Mouse (Mus musculus): ENCODE measurements around the gene Cacna1d. TPM values are rescaled to one million over a fixed set of nuclear protein-coding genes. Genes with fewer than 3 reads are reported as not detected.

The Cacna1d gene
- 8.5 and 12.8 TPM in 2 replicates for polyA plus RNA-seq (2016; fragmentation: Nextera tagmentation; extraction: Ambion mirVana)

- Histone ChIP-seq H3K36me3 (peaks cover 38% of the 10 kb centered on the region), H3K27me3 (ENCODE audit: insufficient read depth, poor library complexity, severe bottlenecking) (no peaks in the 10 kb centered on the region), H3K9me3 (no peaks in the 10 kb centered on the region), H3K4me3 (peak within 1 kb of the TSS; percentile 53), H3K4me1 (peaks cover 30% of the 10 kb centered on the region), H3K27ac (peak within 1 kb of the TSS; percentile 84)
- peak; percentile 79 for DNase-seq (ENCODE audit: low spot score)
- WGBS = 33% methylated on average over 9 of the region's 9 CpGs
Observed at GRCm38 (mm10) chr14:30491342-30491741, at the start of gene Cacna1d. Gene Cacna1d (minus strand): TSS chr14:30491455.

GRCm38 (mm10) chr14:30533780-30534450 is 42.7 kb upstream of the Cacna1d start:
- H3K27ac ChIP-seq = no peak overlapping the region
- H3K36me3 ChIP-seq = 0 out of 2 replicates have a peak, but pooled peaks cover 2% of the 10 kb centered on the region
- H3K27me3 ChIP-seq (ENCODE audit: insufficient read depth, poor library complexity, severe bottlenecking) = no peaks in the 10 kb centered on the region
- H3K4me1 ChIP-seq = peaks cover 8% of the 10 kb centered on the region; the same call in 1 of the 2 replicates
- 78% methylated on average over 6 of the region's 6 CpGs for WGBS
- H3K9me3 ChIP-seq = no peaks in the 10 kb centered on the region
- no peak for DNase-seq (ENCODE audit: low spot score)
- no peak overlapping the region for H3K4me3 ChIP-seq

GRCm38 (mm10) chr14:30531896-30532295 is 40.6 kb upstream of the Cacna1d start:
- H3K27me3 ChIP-seq (ENCODE audit: insufficient read depth, poor library complexity, severe bottlenecking) = no peaks in the 10 kb centered on the region
- no peak overlapping the region for H3K27ac ChIP-seq
- no peak overlapping the region for H3K4me3 ChIP-seq
- peaks cover 15% of the 10 kb centered on the region for H3K36me3 ChIP-seq
- 93% methylated on average over 6 of the region's 6 CpGs for WGBS
- no peaks in the 10 kb centered on the region for H3K9me3 ChIP-seq
- no peak for DNase-seq (ENCODE audit: low spot score)
- H3K4me1 ChIP-seq = peaks cover 9% of the 10 kb centered on the region; the same call in 1 of the 2 replicates

- H3K9me3 ChIP-seq = no peaks in the 10 kb centered on the region
- H3K4me3 ChIP-seq = no peak overlapping the region
- WGBS = 80% methylated on average over 5 of the region's 5 CpGs
- no peak for DNase-seq (ENCODE audit: low spot score)
- H3K27me3 ChIP-seq (ENCODE audit: insufficient read depth, poor library complexity, severe bottlenecking) = no peaks in the 10 kb centered on the region
- H3K27ac ChIP-seq = no peak overlapping the region
- peaks cover 9% of the 10 kb centered on the region; the same call in 1 of the 2 replicates for H3K4me1 ChIP-seq
- H3K36me3 ChIP-seq = peaks cover 17% of the 10 kb centered on the region
Observed at GRCm38 (mm10) chr14:30531431-30531830, 40.2 kb upstream of the Cacna1d start.

- peaks cover 23% of the 10 kb centered on the region for H3K36me3 ChIP-seq
- no peak for DNase-seq (ENCODE audit: low spot score)
- 65% methylated on average over 8 of the region's 8 CpGs for WGBS
- no peak overlapping the region for H3K4me3 ChIP-seq
- no peak overlapping the region for H3K27ac ChIP-seq
- H3K4me1 ChIP-seq = peaks cover 9% of the 10 kb centered on the region; the same call in 1 of the 2 replicates
- H3K9me3 ChIP-seq = no peaks in the 10 kb centered on the region
- no peaks in the 10 kb centered on the region for H3K27me3 ChIP-seq (ENCODE audit: insufficient read depth, poor library complexity, severe bottlenecking)
Observed at GRCm38 (mm10) chr14:30530726-30531269, 39.5 kb upstream of the Cacna1d start.

GRCm38 (mm10) chr14:30529454-30529853 is 38.2 kb upstream of the Cacna1d start:
- no peak overlapping the region for H3K27ac ChIP-seq
- no peaks in the 10 kb centered on the region for H3K9me3 ChIP-seq
- no peaks in the 10 kb centered on the region for H3K27me3 ChIP-seq (ENCODE audit: insufficient read depth, poor library complexity, severe bottlenecking)
- H3K36me3 ChIP-seq = peaks cover 33% of the 10 kb centered on the region
- 94% methylated on average over 12 of the region's 12 CpGs for WGBS
- peaks cover 18% of the 10 kb centered on the region for H3K4me1 ChIP-seq
- no peak for DNase-seq (ENCODE audit: low spot score)
- H3K4me3 ChIP-seq = no peak overlapping the region

GRCm38 (mm10) chr14:30528961-30529360 is 37.7 kb upstream of the Cacna1d start:
- no peak overlapping the region for H3K4me3 ChIP-seq
- H3K27ac ChIP-seq = no peak overlapping the region
- no peaks in the 10 kb centered on the region; the same call in 1 of the 2 replicates for H3K27me3 ChIP-seq (ENCODE audit: insufficient read depth, poor library complexity, severe bottlenecking)
- WGBS = 66% methylated on average over 5 of the region's 5 CpGs
- DNase-seq (ENCODE audit: low spot score) = no peak
- no peaks in the 10 kb centered on the region for H3K9me3 ChIP-seq
- H3K4me1 ChIP-seq = peaks cover 18% of the 10 kb centered on the region
- peaks cover 37% of the 10 kb centered on the region for H3K36me3 ChIP-seq

GRCm38 (mm10) chr14:30528392-30528791 is 37.1 kb upstream of the Cacna1d start:
- H3K4me1 ChIP-seq = peaks cover 18% of the 10 kb centered on the region
- H3K27me3 ChIP-seq (ENCODE audit: insufficient read depth, poor library complexity, severe bottlenecking) = no peaks in the 10 kb centered on the region; the same call in 1 of the 2 replicates
- no peaks in the 10 kb centered on the region for H3K9me3 ChIP-seq
- H3K36me3 ChIP-seq = peaks cover 43% of the 10 kb centered on the region
- no peak overlapping the region for H3K4me3 ChIP-seq
- no peak for DNase-seq (ENCODE audit: low spot score)
- WGBS = 89% methylated on average over 10 of the region's 10 CpGs
- no peak overlapping the region for H3K27ac ChIP-seq

GRCm38 (mm10) chr14:30523356-30523755 is 32.1 kb upstream of the Cacna1d start:
- 69% methylated on average over 6 of the region's 6 CpGs for WGBS

GRCm38 (mm10) chr14:30519323-30519722 is 28.1 kb upstream of the Cacna1d start:
- H3K27ac ChIP-seq = no peak overlapping the region
- peaks cover 5% of the 10 kb centered on the region; the same call in 1 of the 2 replicates for H3K27me3 ChIP-seq (ENCODE audit: insufficient read depth, poor library complexity, severe bottlenecking)
- H3K36me3 ChIP-seq = peaks cover 76% of the 10 kb centered on the region
- peaks cover 4% of the 10 kb centered on the region; the same call in 1 of the 2 replicates for H3K4me1 ChIP-seq
- H3K9me3 ChIP-seq = no peaks in the 10 kb centered on the region
- H3K4me3 ChIP-seq = no peak overlapping the region
- 90% methylated on average over 5 of the region's 5 CpGs for WGBS
- DNase-seq (ENCODE audit: low spot score) = no peak

More at GRCm38 (mm10) chr14:30523356-30523755, 32.1 kb upstream of the Cacna1d start:
- DNase-seq (ENCODE audit: low spot score) = no peak
- Histone ChIP-seq H3K36me3 (peaks cover 91% of the 10 kb centered on the region), H3K27ac (no peak overlapping the region), H3K9me3 (no peaks in the 10 kb centered on the region), H3K27me3 (ENCODE audit: insufficient read depth, poor library complexity, severe bottlenecking) (peaks cover 5% of the 10 kb centered on the region; the same call in 1 of the 2 replicates), H3K4me3 (no peak overlapping the region), H3K4me1 (peaks cover 9% of the 10 kb centered on the region)

- 74% methylated on average over 13 of the region's 13 CpGs for WGBS
- peaks cover 71% of the 10 kb centered on the region for H3K36me3 ChIP-seq
- no peak overlapping the region for H3K4me3 ChIP-seq
- H3K9me3 ChIP-seq = no peaks in the 10 kb centered on the region
- H3K4me1 ChIP-seq = peaks cover 4% of the 10 kb centered on the region; the same call in 1 of the 2 replicates
- no peak overlapping the region for H3K27ac ChIP-seq
- no peaks in the 10 kb centered on the region for H3K27me3 ChIP-seq (ENCODE audit: insufficient read depth, poor library complexity, severe bottlenecking)
- no peak for DNase-seq (ENCODE audit: low spot score)
Observed at GRCm38 (mm10) chr14:30515931-30516723, 24.9 kb upstream of the Cacna1d start.

- no peak for DNase-seq (ENCODE audit: low spot score)
- no peak overlapping the region for H3K27ac ChIP-seq
- H3K4me1 ChIP-seq = peaks cover 4% of the 10 kb centered on the region; the same call in 1 of the 2 replicates
- no peaks in the 10 kb centered on the region for H3K9me3 ChIP-seq
- no peak overlapping the region for H3K4me3 ChIP-seq
- 79% methylated on average over 5 of the region's 5 CpGs for WGBS
- H3K27me3 ChIP-seq (ENCODE audit: insufficient read depth, poor library complexity, severe bottlenecking) = no peaks in the 10 kb centered on the region
- H3K36me3 ChIP-seq = peaks cover 65% of the 10 kb centered on the region
Observed at GRCm38 (mm10) chr14:30512896-30513295, 21.6 kb upstream of the Cacna1d start.
